In genomic region chr10:55112217-55112616, GRCm38 (mm10) we compare ENCODE assay signal across 20 mouse cellular contexts.
"Had no signal": no experiment of that assay in that cellular context is flagged by ENCODE, and none has a peak within 500 bp of the region (broad histone marks: within the 10 kb centered on the region; RNA-seq: fewer than 3 reads in every experiment).

No protein-coding gene starts in this region.

- H3K4me1 ChIP-seq: lung, embryonic 15.5 days; midbrain, embryonic 10.5 days; midbrain, embryonic 12.5 days; neural tube, embryonic 13.5 days; neural tube, embryonic 15.5 days had no signal

- H3K9ac ChIP-seq: liver, embryonic 14.5 days; lung, embryonic 15.5 days; midbrain, embryonic 12.5 days; neural tube, embryonic 13.5 days; neural tube, embryonic 15.5 days had no signal

- ATAC-seq: midbrain, embryonic 16.5 days had no signal

- H3K4me2 ChIP-seq: lung, embryonic 15.5 days; midbrain, embryonic 12.5 days; neural tube, embryonic 13.5 days; neural tube, embryonic 15.5 days had no signal

- H3K27ac ChIP-seq: liver, embryonic 14.5 days; lung, embryonic 15.5 days; midbrain, embryonic 10.5 days; midbrain, embryonic 12.5 days; neural tube, embryonic 13.5 days; neural tube, embryonic 15.5 days had no signal

- H3K9me3 ChIP-seq: lung, embryonic 15.5 days; midbrain, embryonic 10.5 days; midbrain, embryonic 12.5 days; neural tube, embryonic 13.5 days; neural tube, embryonic 15.5 days had no signal

- H3K4me3 ChIP-seq: lung, embryonic 15.5 days; midbrain, embryonic 10.5 days; midbrain, embryonic 12.5 days; myocyte; neural tube, embryonic 13.5 days; neural tube, embryonic 15.5 days had no signal

- DNase-seq: lung, adult 18-20 months; lung, postnatal 10 days; lung, postnatal 4 days; midbrain, embryonic 14.5 days; retina, postnatal 1 day; right cerebral cortex, adult 18-20 months; right cerebral cortex, postnatal 25 days; right cerebral cortex, postnatal 4 days; spleen, adult 18-20 months; thymus, adult 18-20 months; thymus, postnatal 14 days; thymus, postnatal 36 days had no signal

- H3K36me3 ChIP-seq: lung, embryonic 15.5 days; midbrain, embryonic 10.5 days; midbrain, embryonic 12.5 days; neural tube, embryonic 13.5 days; neural tube, embryonic 15.5 days had no signal

- H3K27me3 ChIP-seq: lung, embryonic 15.5 days; midbrain, embryonic 12.5 days; neural tube, embryonic 13.5 days; neural tube, embryonic 15.5 days had no signal
